Mouse (Mus musculus) adrenal gland, adult 8-10 months (tissue): ENCODE measurements around the gene Slf1. TPM values are rescaled to one million over a fixed set of nuclear protein-coding genes. Genes with fewer than 3 reads are reported as not detected.

Experiments
- total RNA-seq, 4 experiments: library from RNA; stranded (reverse); gene quantifications; 2 replicates each; pipeline ENCODE4 v1.2.4; 2022

Slf1 gene
- total RNA-seq, 4 experiments from 2014 or later = 10.3 to 12.1 (median 10.8) TPM

Other genes with a start within 250 kb of the Slf1 start
- 10 to 100 TPM in 3 of 4 experiments, 1 to 10 TPM in 1; 7.4 to 13.3 (median 12.1) TPM for gene 2210408I21Rik, start 67 bp upstream of the Slf1 start, total RNA-seq